Mouse (Mus musculus) small intestine, adult 2 months (tissue): ENCODE measurements at regions not wholly inside any gene's neighbourhood (a gene's known extent, or its start where the extent isn't known, plus 50 kb on each side); places are given as distances from the start of the nearest gene placed in this dataset.

Experiments used
- H3K27ac ChIP-seq: fragments of 200-500 bp; 2 replicates; pipeline ENCODE4 v1.5.1; 2012; ENCODE audit warnings: low read depth, low read length, control low read depth, inconsistent platforms; ENCODE audit not compliant: insufficient read depth
- H3K27me3 ChIP-seq: fragments of 200-500 bp; 2 replicates; pipeline ENCODE4 v1.6.1; 2012; ENCODE audit warnings: mild to moderate bottlenecking, moderate library complexity, low read length, inconsistent platforms; ENCODE audit not compliant: control insufficient read depth, insufficient read depth
- H3K36me3 ChIP-seq: fragments of 200-500 bp; 2 replicates; pipeline ENCODE4 v1.6.1; 2012; ENCODE audit warnings: mild to moderate bottlenecking, low read length, control low read depth, inconsistent platforms; ENCODE audit not compliant: control insufficient read depth, insufficient read depth
- H3K4me1 ChIP-seq: fragments of 200-500 bp; 2 replicates; pipeline ENCODE4 v1.6.1; 2012; ENCODE audit warnings: low read length, inconsistent platforms, mixed read lengths; ENCODE audit not compliant: control insufficient read depth, insufficient read depth, insufficient read length
- H3K4me3 ChIP-seq: fragments of 200-500 bp; 2 replicates; pipeline ENCODE4 v1.5.1; 2012; ENCODE audit warnings: low read depth, mild to moderate bottlenecking, control low read depth, inconsistent platforms, low read length, moderate library complexity
- CTCF ChIP-seq: fragments of 200-500 bp; IDR thresholded peaks from 2 replicates; pipeline ENCODE4 v1.5.1; 2012; ENCODE audit warnings: low read depth, mild to moderate bottlenecking, control low read depth, inconsistent platforms, low read length, moderate library complexity, mixed read lengths; ENCODE audit not compliant: insufficient replicate concordance, insufficient read length; ENCODE audit errors: extremely low read depth
- POLR2A ChIP-seq: fragments of 200-500 bp; IDR thresholded peaks from 2 replicates; pipeline ENCODE4 v1.6.1; 2012; ENCODE audit warnings: low read depth, mild to moderate bottlenecking, control low read depth, inconsistent platforms, low read length, moderate library complexity
- WGBS: fragments of 180-500 bp; shearing (Covaris S2); methylation state at CpG from one replicate; pipeline ENCODE4 v1.1.7; 2018; 5-methylcytosine and 5-hydroxymethylcytosine counted together

DNA sequence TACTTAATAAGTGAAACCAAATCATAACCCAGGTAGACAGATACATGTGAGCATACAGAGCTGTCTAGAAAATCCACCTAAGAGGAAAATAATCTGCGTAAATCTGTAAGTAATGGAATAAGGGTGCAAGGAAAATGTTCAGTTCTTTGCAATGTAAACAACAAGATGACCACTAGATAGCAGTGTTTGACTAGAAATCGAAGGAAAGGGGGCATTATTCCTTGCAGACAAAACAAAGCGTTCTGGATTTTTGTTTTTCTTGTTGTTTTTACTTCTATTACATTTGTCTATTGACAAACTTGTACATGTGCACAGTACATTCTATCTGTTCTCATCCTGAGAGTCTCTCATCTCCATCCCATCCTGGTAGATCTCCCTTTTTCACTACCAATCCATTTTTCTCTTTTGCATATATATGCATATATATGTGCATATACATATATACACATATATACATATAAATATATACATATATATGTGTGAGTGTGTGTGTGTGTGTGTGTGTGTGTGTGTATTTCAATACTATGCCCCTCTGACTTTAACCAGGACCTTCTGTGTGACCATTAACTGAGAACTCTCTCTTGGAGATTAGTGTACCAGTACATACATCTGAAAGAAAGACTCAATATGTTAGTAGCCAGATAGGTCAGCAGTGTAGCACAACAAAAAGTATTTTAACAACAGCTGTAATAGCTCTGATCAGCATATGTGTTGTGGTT is 179.9 kb upstream of the Tacr3 start:
- Histone ChIP-seq H3K4me3 (no peak overlapping the region), H3K27ac (no peak overlapping the region), H3K36me3 (no peaks in the 10 kb centered on the region), H3K27me3 (no peaks in the 10 kb centered on the region), H3K4me1 (no peaks in the 10 kb centered on the region)
- TF ChIP-seq CTCF, result no peak
- no peak for TF ChIP-seq POLR2A
- WGBS, result 40% methylated on average over 3 of the region's 3 CpGs

DNA sequence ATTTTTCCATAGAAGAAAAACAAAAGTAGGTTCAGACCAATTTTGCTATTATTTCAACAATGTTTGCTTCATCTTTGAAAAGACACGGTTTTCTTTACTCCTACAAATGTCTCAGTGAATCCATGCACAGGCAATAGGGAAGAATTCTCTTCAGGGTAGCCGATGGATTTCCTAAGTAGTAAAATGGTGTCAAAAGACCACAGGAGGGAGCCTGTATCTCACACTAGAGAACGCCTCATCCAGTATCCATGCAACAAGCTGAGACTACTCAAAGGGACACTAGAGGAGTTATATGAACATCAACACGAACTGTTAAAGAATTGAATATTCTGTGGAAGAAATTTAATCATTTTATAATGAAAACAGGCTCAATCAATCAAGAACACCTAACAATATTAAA is 174.8 kb upstream of the Tacr3 start:
- Histone ChIP-seq H3K4me3 (no peak overlapping the region), H3K27ac (no peak overlapping the region), H3K36me3 (no peaks in the 10 kb centered on the region), H3K4me1 (no peaks in the 10 kb centered on the region), H3K27me3 (no peaks in the 10 kb centered on the region)
- TF ChIP-seq CTCF (no peak), POLR2A (no peak)
- 22% methylated on average over 4 of the region's 4 CpGs for WGBS

DNA sequence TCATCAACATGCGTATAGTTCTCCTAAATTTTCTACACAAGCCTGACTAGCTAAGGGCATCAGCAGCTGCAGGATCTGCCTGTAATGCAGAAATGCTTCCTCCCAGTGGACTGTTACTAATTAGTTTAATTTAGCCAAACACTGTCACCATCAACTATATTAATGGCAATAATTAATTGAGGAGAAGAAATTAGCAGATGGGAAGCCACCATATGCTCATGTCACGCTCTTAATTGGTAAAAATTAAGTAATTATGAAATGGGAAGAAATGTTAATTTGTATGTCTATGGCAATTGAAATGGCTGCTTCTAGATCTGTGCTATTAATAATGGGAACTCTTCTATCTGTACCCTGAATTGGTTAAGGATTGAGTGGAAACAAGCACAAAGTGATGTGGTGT is 133.9 kb upstream of the Tacr3 start:
- 94% methylated on average over 2 of the region's 2 CpGs for WGBS
- no peaks in the 10 kb centered on the region for H3K36me3 ChIP-seq
- H3K27me3 ChIP-seq, result no peaks in the 10 kb centered on the region
- no peak overlapping the region for H3K4me3 ChIP-seq
- no peak overlapping the region for H3K27ac ChIP-seq
- H3K4me1 ChIP-seq, result no peaks in the 10 kb centered on the region
- TF ChIP-seq CTCF (no peak), POLR2A (no peak)

DNA sequence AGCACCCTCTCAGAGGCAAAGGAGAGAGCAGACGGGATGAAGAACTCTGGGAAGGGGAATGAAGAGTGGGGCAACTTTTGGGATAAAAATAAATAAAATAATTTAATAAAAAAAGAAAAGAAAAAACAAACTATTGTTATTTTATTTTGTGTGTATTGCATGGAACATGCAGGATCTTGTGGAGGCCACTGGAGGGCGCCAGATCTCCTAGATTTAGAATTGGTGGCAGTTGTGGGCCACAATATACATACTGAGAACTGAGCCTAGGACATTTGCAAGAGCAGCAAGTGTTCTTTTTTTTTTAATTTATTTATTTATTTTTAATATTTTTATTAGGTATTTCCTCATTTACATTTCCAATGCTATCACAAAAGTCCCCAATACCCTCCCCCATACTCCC is 110.2 kb upstream of the Tacr3 start:
- TF ChIP-seq POLR2A (no peak), CTCF (no peak)
- Histone ChIP-seq H3K4me3 (no peak overlapping the region), H3K27ac (no peak overlapping the region), H3K36me3 (no peaks in the 10 kb centered on the region), H3K27me3 (no peaks in the 10 kb centered on the region), H3K4me1 (no peaks in the 10 kb centered on the region)
- WGBS, result 32% methylated on average over 2 of the region's 2 CpGs

DNA sequence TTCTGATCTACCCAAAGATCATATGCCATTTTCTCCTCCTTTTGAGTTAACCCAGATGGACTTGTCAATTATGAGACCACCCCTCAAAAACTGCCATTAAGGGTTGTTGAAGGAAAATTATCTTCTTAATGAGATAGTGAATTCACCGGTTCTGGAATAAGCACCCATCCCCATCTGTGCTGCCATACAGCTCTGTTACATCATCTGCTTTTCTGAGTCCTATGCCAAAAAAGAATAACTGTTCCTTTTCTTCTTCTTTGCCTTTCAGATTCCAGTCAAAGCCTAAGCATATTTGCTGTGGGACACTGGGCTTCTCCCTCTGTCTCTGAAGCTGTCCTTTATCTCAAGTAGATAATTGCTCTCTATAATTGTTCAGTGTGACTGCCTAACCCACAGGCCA is 93.1 kb upstream of the Tacr3 start:
- H3K4me3 ChIP-seq, result no peak overlapping the region
- no peak overlapping the region for H3K27ac ChIP-seq
- H3K36me3 ChIP-seq, result no peaks in the 10 kb centered on the region
- WGBS, result 62% methylated on average over 1 of the region's 1 CpGs
- H3K27me3 ChIP-seq, result no peaks in the 10 kb centered on the region
- H3K4me1 ChIP-seq, result no peaks in the 10 kb centered on the region
- no peak for TF ChIP-seq POLR2A
- TF ChIP-seq CTCF, result no peak

DNA sequence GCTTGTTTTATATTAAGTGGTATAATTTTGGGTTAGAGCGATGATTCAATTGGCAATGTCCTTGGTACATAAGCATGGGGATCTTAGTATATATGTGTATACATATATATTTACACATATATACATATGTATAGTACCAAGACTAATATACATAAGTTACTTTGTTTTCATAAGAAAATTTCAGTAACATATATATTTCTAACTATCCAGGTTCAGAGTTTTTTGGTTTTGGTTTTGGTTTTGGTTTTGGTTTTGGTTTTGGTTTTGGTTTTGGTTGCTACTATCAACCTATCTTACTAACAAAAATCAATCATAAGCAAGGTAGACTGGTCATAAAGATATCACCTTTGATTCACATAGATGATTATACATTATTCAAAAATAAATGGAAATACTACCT is 67.7 kb upstream of the Tacr3 start:
- no peaks in the 10 kb centered on the region for H3K27me3 ChIP-seq
- 98% methylated on average over 1 of the region's 1 CpGs for WGBS
- TF ChIP-seq POLR2A (no peak), CTCF (no peak)
- H3K4me3 ChIP-seq, result no peak overlapping the region
- no peaks in the 10 kb centered on the region for H3K36me3 ChIP-seq
- H3K27ac ChIP-seq, result no peak overlapping the region
- H3K4me1 ChIP-seq, result no peaks in the 10 kb centered on the region

DNA sequence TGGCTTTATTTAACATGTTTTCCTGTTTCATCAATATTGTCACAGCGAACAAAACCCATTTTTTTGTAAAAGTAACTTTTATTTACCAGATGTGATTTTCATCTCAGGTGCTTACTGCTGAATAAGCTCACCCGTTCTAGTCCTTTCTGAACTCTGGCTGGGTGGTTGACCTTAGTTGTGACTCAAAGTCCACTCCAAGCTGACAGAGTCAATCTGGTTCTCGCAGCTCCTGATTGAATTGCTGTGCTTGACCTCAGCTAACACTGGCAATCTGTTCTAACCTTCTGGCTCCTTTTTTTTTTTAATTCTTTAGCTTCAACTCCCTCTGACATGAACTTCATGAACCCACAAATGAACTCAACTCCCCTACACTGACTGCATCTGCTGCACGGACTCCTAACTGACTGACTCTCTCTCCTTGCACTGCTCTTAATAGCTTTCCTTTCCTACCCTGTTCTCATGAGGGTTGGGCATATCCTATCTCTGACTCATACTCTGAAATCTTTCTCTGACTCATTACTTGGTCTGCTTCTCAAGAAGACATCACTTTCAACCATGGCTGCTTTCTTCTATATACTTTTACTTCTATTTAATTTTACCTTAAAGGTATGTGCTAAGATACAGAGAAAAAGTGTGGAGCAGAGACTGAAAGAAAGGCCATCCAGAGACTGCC is 65.4 kb upstream of the Tacr3 start:
- Histone ChIP-seq H3K27ac (no peak overlapping the region), H3K36me3 (no peaks in the 10 kb centered on the region), H3K4me1 (no peaks in the 10 kb centered on the region), H3K4me3 (no peak overlapping the region), H3K27me3 (no peaks in the 10 kb centered on the region)
- WGBS, result 70% methylated on average over 4 of the region's 4 CpGs
- TF ChIP-seq POLR2A (no peak), CTCF (no peak)
